Mouse (Mus musculus) hindbrain, embryonic 16.5 days (tissue): ENCODE results near the gene Pknox1. TPM values are rescaled to one million over a fixed set of nuclear protein-coding genes. Genes with fewer than 3 reads are reported as not detected.
A peak's percentile ranks its signal among the peaks of the same experiment; 100 is the strongest.
"Not testable (repeated sequence)": the region's sequence is repeated elsewhere in the genome, so short reads cannot be mapped to it uniquely, and the experiment has no call there.

Experiments
- ATAC-seq: fragments of 200-750 bp; cut with Nextera tagmentation; 2 replicates; pipeline ENCODE4 v1.8.0; 2017; ENCODE audit warnings: moderate TSS enrichment, moderate library complexity
- H3K27ac ChIP-seq: fragments of 300-500 bp; sonication (generic); 2 replicates; pipeline ENCODE4 v1.5.1; 2014; ENCODE audit warnings: low read depth, mild to moderate bottlenecking, control low read depth, low read length, moderate library complexity
- H3K27me3 ChIP-seq: fragments of 300-500 bp; sonication (generic); replicated peaks from 2 replicates; pipeline ENCODE4 v1.6.1; 2014; ENCODE audit warnings: low read length; ENCODE audit not compliant: control insufficient read depth, insufficient read depth
- H3K36me3 ChIP-seq: fragments of 300-500 bp; sonication (generic); 2 replicates; pipeline ENCODE4 v1.6.1; 2014; ENCODE audit warnings: mild to moderate bottlenecking, low read length, moderate library complexity, mixed read lengths; ENCODE audit not compliant: control insufficient read depth, insufficient read depth
- H3K4me1 ChIP-seq: fragments of 300-500 bp; sonication (generic); 2 replicates; pipeline ENCODE4 v1.6.1; 2014; ENCODE audit warnings: low read depth, low read length; ENCODE audit not compliant: control insufficient read depth, insufficient read depth
- H3K4me2 ChIP-seq: fragments of 300-500 bp; sonication (generic); 2 replicates; pipeline ENCODE4 v1.6.1; 2014; ENCODE audit warnings: mild to moderate bottlenecking, low read length, control low read depth, moderate library complexity
- H3K4me3 ChIP-seq: fragments of 300-500 bp; sonication (generic); 2 replicates; pipeline ENCODE4 v1.5.1; 2014; ENCODE audit warnings: mild to moderate bottlenecking, low read length, control low read depth, moderate library complexity
- H3K9ac ChIP-seq: fragments of 300-500 bp; sonication (generic); 2 replicates; pipeline ENCODE4 v1.6.1; 2014; ENCODE audit warnings: low read depth, mild to moderate bottlenecking, control low read depth, low read length, moderate library complexity
- H3K9me3 ChIP-seq: fragments of 300-500 bp; sonication (generic); 2 replicates; pipeline ENCODE4 v1.6.1; 2014; ENCODE audit warnings: mild to moderate bottlenecking, low read length, moderate library complexity; ENCODE audit not compliant: control insufficient read depth
- WGBS: fragments of 180-500 bp; shearing (Covaris S2); extraction: QIAGEN DNeasy Blood & Tissue Kit; methylation state at CpG from one replicate; pipeline ENCODE4 v1.1.7; 2014; 5-methylcytosine and 5-hydroxymethylcytosine counted together
- polyA plus RNA-seq: library from polyadenylated mRNA; unstranded; fragments of >200 nt; fragmentation: Nextera tagmentation; extraction: Ambion mirVana; gene quantifications from 2 replicates; pipeline ENCODE4 v1.2.1, GENCODE M21; 2015

The Pknox1 gene
- polyA plus RNA-seq, 1 experiment from 2014 or later, result 33.0 TPM

DNA sequence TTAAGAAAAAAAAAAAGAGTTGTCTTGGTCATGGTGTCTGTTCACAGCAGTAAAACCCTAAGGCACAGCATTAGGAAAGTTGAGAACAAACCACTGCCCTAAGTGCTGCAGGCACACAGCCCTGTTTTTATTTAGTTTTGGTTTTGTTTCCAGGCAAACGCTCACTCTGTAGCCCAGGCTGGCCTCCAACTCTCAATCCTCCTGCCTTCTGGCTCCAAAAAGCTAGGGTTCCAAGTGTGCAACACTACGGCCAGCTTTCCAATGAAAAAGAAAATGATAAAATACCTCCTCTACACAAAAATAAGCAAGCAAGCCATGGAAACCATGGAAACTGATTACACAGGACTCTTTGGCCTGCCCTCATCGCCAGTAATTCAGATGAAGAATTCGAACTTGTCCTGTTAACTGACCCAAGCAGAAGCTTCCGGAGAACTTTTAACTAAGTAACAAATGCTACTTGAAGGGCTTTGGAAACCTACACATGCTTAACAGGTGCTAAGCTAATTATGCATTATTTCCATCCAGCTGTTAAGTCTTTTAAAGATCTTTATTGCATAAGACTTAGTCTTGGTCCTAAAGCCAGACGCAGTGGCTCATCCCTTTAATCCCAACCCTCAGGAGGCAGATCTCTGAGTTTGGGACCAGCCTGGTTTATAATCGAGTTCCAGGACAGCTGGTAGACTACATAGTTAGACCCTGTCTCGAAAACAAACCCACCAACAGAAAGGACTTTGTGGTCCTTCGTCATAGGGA lies 17.9 kb upstream of the Pknox1 start:
- H3K9ac ChIP-seq, result no peak overlapping the region
- WGBS, result 87% methylated on average over 9 of the region's 9 CpGs
- ATAC-seq, result no peak

DNA sequence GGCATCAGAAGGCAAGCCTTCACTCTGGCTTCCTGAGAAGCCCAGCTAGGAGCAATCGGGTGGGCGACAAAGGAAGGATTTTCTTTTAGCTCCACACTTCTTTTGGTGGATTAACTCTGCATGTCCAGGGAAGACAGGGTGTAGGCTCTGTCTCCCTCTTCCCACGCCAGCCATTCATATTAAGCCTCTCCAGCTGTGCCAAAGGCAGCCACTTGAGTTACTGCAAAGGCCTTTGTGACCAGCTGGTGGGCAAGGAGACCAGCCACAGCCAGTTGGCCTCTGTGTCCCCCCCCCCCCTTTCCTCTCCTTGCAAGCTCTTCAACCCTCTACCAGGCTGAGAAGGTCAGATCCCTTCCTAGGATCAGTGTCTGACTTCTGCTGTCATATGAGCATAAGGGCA lies 16.6 kb upstream of the Pknox1 start:
- H3K27ac ChIP-seq, result no peak overlapping the region
- H3K9me3 ChIP-seq, result no peaks in the 10 kb centered on the region
- no peaks in the 10 kb centered on the region for H3K4me1 ChIP-seq
- no peak overlapping the region for H3K9ac ChIP-seq
- no peak overlapping the region for H3K4me2 ChIP-seq
- no peaks in the 10 kb centered on the region for H3K27me3 ChIP-seq
- no peak overlapping the region for H3K4me3 ChIP-seq
- ATAC-seq, result no peak
- WGBS, result 60% methylated on average over 3 of the region's 3 CpGs
- H3K36me3 ChIP-seq, result no peaks in the 10 kb centered on the region

More for the DNA sequence above, 17.9 kb upstream of the Pknox1 start:
- no peaks in the 10 kb centered on the region for H3K4me1 ChIP-seq
- no peaks in the 10 kb centered on the region for H3K27me3 ChIP-seq
- no peaks in the 10 kb centered on the region for H3K9me3 ChIP-seq
- no peaks in the 10 kb centered on the region for H3K36me3 ChIP-seq
- no peak overlapping the region for H3K4me2 ChIP-seq
- no peak overlapping the region for H3K4me3 ChIP-seq
- no peak overlapping the region for H3K27ac ChIP-seq

DNA sequence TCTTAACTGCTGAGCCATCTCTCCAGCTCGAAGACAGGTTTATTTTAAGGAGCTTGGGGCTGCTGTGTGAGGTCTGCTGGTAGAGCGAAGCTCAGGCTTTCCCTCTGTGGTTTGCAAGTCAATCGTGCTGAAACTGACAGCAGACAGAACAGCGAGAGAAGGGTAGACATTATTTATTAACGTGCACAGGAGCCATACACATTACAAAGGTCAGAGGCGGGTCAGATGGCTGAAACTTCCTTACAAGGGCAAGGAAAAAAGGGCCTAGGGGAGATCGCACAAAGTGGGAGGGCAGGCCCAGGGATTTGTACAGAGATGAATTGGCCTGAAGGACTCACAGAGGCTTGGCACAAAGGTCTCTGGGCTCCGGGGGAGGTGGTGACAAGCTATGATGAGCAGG lies 15.1 kb upstream of the Pknox1 start:
- H3K9me3 ChIP-seq, result no peaks in the 10 kb centered on the region
- no peaks in the 10 kb centered on the region for H3K27me3 ChIP-seq
- no peaks in the 10 kb centered on the region for H3K36me3 ChIP-seq
- H3K4me2 ChIP-seq, result no peak overlapping the region
- no peak overlapping the region for H3K9ac ChIP-seq
- 61% methylated on average over 8 of the region's 8 CpGs for WGBS
- H3K4me1 ChIP-seq, result no peaks in the 10 kb centered on the region
- no peak overlapping the region for H3K27ac ChIP-seq
- ATAC-seq, result no peak
- H3K4me3 ChIP-seq, result no peak overlapping the region

DNA sequence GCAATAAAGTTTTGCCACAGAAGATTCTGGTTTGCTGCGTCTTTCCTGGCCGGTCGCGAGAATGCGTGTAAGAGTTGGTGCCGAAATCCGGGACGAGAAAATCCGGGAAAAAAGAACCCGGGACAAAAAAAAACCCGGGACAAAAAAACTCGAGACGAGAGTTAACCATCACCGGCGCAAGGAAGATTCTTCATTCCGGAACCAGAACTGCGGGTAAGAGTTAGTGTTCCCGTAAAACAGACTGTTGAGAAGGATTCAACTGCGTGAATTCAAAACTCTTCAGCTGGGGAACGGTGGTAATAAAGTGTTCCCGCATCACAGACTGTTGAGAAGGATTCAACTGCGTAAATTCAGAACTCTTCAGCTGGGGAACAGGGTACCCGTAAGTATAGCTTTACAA lies 11.9 kb upstream of the Pknox1 start:
- not testable (repeated sequence) for H3K36me3 ChIP-seq, H3K27ac ChIP-seq, H3K4me1 ChIP-seq, H3K4me3 ChIP-seq, H3K27me3 ChIP-seq, H3K9me3 ChIP-seq, H3K4me2 ChIP-seq, H3K9ac ChIP-seq, ATAC-seq
- 95% methylated on average over 23 of the region's 23 CpGs for WGBS

DNA sequence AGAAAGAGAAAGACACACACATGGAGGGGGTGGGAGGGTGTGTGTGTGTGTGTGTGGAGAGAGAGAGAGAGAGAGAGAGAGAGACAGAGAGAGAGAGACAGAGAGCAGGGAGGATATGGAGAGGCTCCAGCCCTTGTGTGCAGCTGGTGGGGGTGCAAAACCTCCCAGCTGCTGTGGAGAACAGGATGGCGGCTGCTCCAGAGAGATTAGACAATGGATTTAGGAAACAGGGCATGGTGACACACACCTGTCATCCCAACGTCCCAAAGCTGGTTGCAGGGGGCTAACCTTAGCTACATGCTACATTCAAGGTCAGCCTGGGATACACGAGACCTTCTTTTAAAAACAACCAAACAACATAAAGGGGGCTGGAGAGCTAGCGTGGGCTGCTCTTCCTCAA lies 8.3 kb upstream of the Pknox1 start:
- no peak overlapping the region for H3K9ac ChIP-seq
- H3K36me3 ChIP-seq, result no peaks in the 10 kb centered on the region
- H3K4me3 ChIP-seq, result no peak overlapping the region
- no peak for ATAC-seq
- WGBS, result 73% methylated on average over 4 of the region's 4 CpGs
- H3K27ac ChIP-seq, result no peak overlapping the region
- peaks cover 12% of the 10 kb centered on the region for H3K4me1 ChIP-seq
- H3K27me3 ChIP-seq, result no peaks in the 10 kb centered on the region
- H3K4me2 ChIP-seq, result no peak overlapping the region
- H3K9me3 ChIP-seq, result no peaks in the 10 kb centered on the region

DNA sequence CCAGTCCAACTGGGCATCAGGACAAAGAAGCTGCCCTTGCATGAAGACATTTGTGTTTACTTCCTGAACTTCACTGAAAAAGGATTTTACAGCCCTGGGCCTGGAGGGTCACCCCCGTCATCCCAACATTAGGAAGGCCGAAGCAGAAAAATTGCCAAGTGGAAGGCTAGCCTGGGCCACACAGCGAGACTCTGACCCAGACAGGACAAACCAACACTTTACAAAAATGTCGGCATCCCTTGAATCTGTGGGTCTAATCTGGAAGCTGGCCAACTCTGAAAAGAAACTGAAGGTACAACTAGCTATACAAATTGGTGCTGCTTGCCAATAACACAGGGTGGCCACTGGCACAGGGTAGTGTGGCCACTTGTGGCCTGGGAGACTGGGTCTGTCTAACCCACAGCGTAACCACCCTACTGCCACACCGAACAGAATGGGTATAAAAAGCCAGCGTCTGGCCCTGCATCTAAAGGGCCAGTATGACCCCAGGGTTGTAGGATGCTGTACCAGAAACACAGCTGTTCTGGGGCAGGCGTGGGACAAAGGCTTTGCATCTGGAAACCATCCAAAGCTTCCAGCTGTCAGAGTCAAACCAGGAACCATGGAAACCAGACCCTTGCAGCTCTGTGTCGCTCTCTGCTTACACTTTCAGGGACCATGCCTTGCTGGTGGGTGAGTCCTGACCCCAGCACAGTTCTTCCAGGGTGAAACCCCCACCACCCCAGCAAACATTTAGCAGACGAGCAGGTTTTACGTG lies 7.2 kb upstream of the Pknox1 start:
- peak overlapping the region; percentile 52 for H3K27ac ChIP-seq
- 43% methylated on average over 11 of the region's 11 CpGs for WGBS
- H3K4me2 ChIP-seq, result no peak overlapping the region
- no peak overlapping the region for H3K4me3 ChIP-seq
- H3K27me3 ChIP-seq, result no peaks in the 10 kb centered on the region
- H3K9me3 ChIP-seq, result no peaks in the 10 kb centered on the region
- H3K9ac ChIP-seq, result no peak overlapping the region
- peaks cover 12% of the 10 kb centered on the region for H3K4me1 ChIP-seq
- ATAC-seq, result peak; percentile 73
- H3K36me3 ChIP-seq, result no peaks in the 10 kb centered on the region

DNA sequence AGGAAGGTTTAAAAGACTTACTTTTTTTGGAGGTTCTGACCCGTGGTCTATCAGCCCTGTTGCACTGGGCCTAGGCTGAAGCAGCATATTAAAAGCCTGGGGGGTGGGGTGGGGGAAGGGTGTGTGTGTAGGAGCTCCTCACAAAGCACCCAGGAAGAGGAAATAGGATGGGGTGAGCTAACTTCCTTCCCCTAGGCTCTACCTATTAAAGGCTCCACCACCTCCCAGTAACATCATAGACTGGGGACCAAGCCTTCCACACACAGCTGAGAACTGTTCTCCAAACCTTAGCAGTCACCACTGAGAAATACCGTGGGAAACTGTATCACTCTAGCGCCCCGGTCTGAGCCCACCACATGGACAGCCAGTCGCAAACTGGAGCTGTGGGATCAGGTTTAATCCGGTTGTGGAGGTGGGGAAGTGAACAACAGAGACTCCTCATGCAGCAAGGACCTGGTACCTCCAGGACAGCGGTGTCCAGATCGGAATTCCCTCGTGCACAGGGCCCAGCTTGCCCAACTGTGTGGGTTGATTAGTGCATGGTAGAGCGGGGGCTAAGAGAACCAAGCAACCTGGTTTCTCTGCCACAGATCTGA lies 6.5 kb upstream of the Pknox1 start:
- no peak overlapping the region for H3K4me2 ChIP-seq
- 85% methylated on average over 10 of the region's 10 CpGs for WGBS
- H3K9ac ChIP-seq, result no peak overlapping the region
- no peaks in the 10 kb centered on the region for H3K27me3 ChIP-seq
- no peaks in the 10 kb centered on the region for H3K36me3 ChIP-seq
- H3K9me3 ChIP-seq, result no peaks in the 10 kb centered on the region
- H3K27ac ChIP-seq, result peak overlapping the region; percentile 52
- H3K4me3 ChIP-seq, result no peak overlapping the region
- peaks cover 12% of the 10 kb centered on the region for H3K4me1 ChIP-seq
- no peak for ATAC-seq

DNA sequence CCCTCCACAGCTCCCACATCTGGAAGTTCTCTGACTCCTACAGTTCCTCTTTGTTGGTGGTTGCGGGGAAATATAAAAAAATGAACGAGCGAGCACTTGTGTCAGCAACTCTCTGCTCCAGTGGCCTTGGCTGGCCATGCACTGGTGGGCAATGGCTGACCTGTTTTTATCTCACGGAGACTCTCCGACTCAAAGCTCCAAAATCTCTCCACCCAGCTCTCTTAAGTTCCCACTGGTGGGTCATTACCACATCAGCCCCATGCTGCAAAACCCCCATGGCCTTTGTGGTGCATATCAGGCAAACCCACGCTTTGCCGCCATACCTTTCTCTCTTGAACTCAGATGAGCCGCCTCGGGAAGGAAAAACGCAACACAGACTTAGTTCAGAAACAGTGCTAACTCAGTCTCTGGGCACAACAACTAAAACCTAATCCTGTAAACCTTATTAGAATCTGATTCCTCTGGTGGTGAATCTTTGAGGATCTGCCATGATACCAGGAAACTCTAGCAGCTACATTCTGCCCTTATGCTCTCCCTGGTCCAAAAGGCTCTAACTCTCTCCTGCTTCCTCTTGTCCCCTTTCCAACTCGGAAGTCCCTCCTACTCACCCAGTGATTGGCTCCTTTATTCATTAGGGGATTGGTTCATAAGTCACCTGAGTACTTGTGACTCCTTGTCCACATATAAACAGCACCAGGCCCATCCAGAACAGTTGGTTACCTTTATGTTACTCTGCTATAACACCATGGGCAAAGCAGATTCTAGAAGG lies 5.3 kb upstream of the Pknox1 start:
- H3K27me3 ChIP-seq, result no peaks in the 10 kb centered on the region
- H3K4me2 ChIP-seq, result no peak overlapping the region
- no peak overlapping the region for H3K9ac ChIP-seq
- 87% methylated on average over 11 of the region's 11 CpGs for WGBS
- no peaks in the 10 kb centered on the region for H3K36me3 ChIP-seq
- H3K4me1 ChIP-seq, result peaks cover 14% of the 10 kb centered on the region
- H3K4me3 ChIP-seq, result no peak overlapping the region
- ATAC-seq, result no peak
- H3K27ac ChIP-seq, result no peak overlapping the region
- H3K9me3 ChIP-seq, result no peaks in the 10 kb centered on the region

DNA sequence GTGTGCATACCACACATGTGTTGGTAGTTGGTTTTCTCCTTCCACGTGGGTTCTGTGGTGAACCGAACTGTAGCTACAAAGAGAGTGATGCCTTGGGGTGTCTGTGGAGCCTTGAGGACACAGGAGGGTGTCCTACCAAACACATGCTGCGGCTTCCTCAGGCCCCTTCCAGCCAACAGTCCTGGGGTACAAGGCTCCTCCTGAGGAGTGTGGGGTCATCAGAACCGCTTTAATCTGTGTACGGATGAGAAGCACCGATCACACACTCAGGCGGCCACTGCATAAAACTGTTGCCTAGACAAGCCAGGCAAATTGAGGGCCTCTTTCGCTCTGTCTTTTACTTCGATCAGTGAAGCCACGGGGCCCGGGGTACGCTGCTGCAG lies 911 bp upstream of the Pknox1 start:
- Histone ChIP-seq H3K9ac (peak overlapping the region; percentile 56), H3K4me1 (peaks cover 27% of the 10 kb centered on the region), H3K4me3 (peak overlapping the region; percentile 36), H3K36me3 (no peaks in the 10 kb centered on the region), H3K9me3 (no peaks in the 10 kb centered on the region), H3K4me2 (peak overlapping the region; percentile 58), H3K27ac (peak overlapping the region; percentile 87), H3K27me3 (no peaks in the 10 kb centered on the region)
- peak; percentile 9 for ATAC-seq
- 11% methylated on average over 12 of the region's 12 CpGs for WGBS
